Mouse (Mus musculus): ENCODE measurements around the gene Hells. TPM values are rescaled to one million over a fixed set of nuclear protein-coding genes. Genes with fewer than 3 reads are reported as not detected.

Hells gene
- polyA plus RNA-seq, 1 experiment from 2014 or later: 64.5 TPM

- peaks cover 24% of the 10 kb centered on the region for H3K36me3 ChIP-seq (ENCODE audit: insufficient read depth)
- H3K4me3 ChIP-seq (ENCODE audit: low read depth, low read length): no peak overlapping the region
- H3K27ac ChIP-seq (ENCODE audit: low read depth): no peak overlapping the region
- ATAC-seq (ENCODE audit: insufficient read depth) (peak; percentile 26; the same call in 1 of the 2 replicates), DNase-seq (no peak)
- H3K9ac ChIP-seq: no peak overlapping the region
- H3K9me3 ChIP-seq (ENCODE audit: low read depth, low read length): no peaks in the 10 kb centered on the region
- H3K4me1 ChIP-seq (ENCODE audit: insufficient read depth): no peaks in the 10 kb centered on the region
- no peak overlapping the region for H3K4me2 ChIP-seq
- 67% methylated on average over 5 of the region's 5 CpGs for WGBS
- no peak for TF ChIP-seq CTCF (IDR thresholded peaks at IDR 0.05; ENCODE audit: low read depth)
- no peaks in the 10 kb centered on the region for H3K27me3 ChIP-seq (ENCODE audit: insufficient read depth, low read length)
Observed at GRCm38 (mm10) chr19:38972581-38972980, 41.9 kb downstream of the Hells start.

- DNase-seq (peak; percentile 51), ATAC-seq (ENCODE audit: insufficient read depth) (peak; percentile 61; the same call in 1 of the 2 replicates)
- H3K4me3 ChIP-seq (ENCODE audit: low read depth, low read length): no peak overlapping the region
- peaks cover 20% of the 10 kb centered on the region for H3K36me3 ChIP-seq (ENCODE audit: insufficient read depth)
- no peak overlapping the region for H3K9ac ChIP-seq
- no peaks in the 10 kb centered on the region for H3K4me1 ChIP-seq (ENCODE audit: insufficient read depth)
- TF ChIP-seq CTCF (IDR thresholded peaks at IDR 0.05; ENCODE audit: low read depth): no peak
- H3K27ac ChIP-seq (ENCODE audit: low read depth): no peak overlapping the region
- whole genome bisulfite sequencing: 47% methylated on average over 7 of the region's 7 CpGs
- no peaks in the 10 kb centered on the region for H3K27me3 ChIP-seq (ENCODE audit: insufficient read depth, low read length)
- H3K9me3 ChIP-seq (ENCODE audit: low read depth, low read length): no peaks in the 10 kb centered on the region
- H3K4me2 ChIP-seq: no peak overlapping the region
Observed at GRCm38 (mm10) chr19:38973666-38974065, 43.0 kb downstream of the Hells start.

GRCm38 (mm10) chr19:38976269-38976668 is 45.6 kb downstream of the Hells start:
- Histone ChIP-seq H3K4me1 (ENCODE audit: insufficient read depth) (no peaks in the 10 kb centered on the region), H3K4me2 (no peak overlapping the region), H3K27ac (ENCODE audit: low read depth) (no peak overlapping the region), H3K27me3 (ENCODE audit: insufficient read depth, low read length) (no peaks in the 10 kb centered on the region), H3K4me3 (ENCODE audit: low read depth, low read length) (no peak overlapping the region), H3K36me3 (ENCODE audit: insufficient read depth) (0 out of 2 replicates have a peak, but pooled peaks cover 4% of the 10 kb centered on the region), H3K9me3 (ENCODE audit: low read depth, low read length) (no peaks in the 10 kb centered on the region), H3K9ac (no peak overlapping the region)
- ATAC-seq (ENCODE audit: insufficient read depth): no peak
- no peak for DNase-seq
- no peak for TF ChIP-seq CTCF (IDR thresholded peaks at IDR 0.05; ENCODE audit: low read depth)

GRCm38 (mm10) chr19:38981966-38982365 is 51.3 kb downstream of the Hells start:
- H3K27ac ChIP-seq (ENCODE audit: low read depth): no peak overlapping the region
- TF ChIP-seq CTCF (IDR thresholded peaks at IDR 0.05; ENCODE audit: low read depth): peak; percentile 88
- H3K36me3 ChIP-seq (ENCODE audit: insufficient read depth): no peaks in the 10 kb centered on the region
- 2% methylated on average over 1 of the region's 1 CpGs for WGBS
- H3K4me3 ChIP-seq (ENCODE audit: low read depth, low read length): no peak overlapping the region
- H3K27me3 ChIP-seq (ENCODE audit: insufficient read depth, low read length): no peaks in the 10 kb centered on the region
- no peak for ATAC-seq (ENCODE audit: insufficient read depth)
- H3K4me2 ChIP-seq: no peak overlapping the region
- no peaks in the 10 kb centered on the region for H3K4me1 ChIP-seq (ENCODE audit: insufficient read depth)
- no peaks in the 10 kb centered on the region for H3K9me3 ChIP-seq (ENCODE audit: low read depth, low read length)
- H3K9ac ChIP-seq: no peak overlapping the region
- DNase-seq: peak; percentile 87

- H3K9me3 ChIP-seq (ENCODE audit: low read depth, low read length): 0 out of 2 replicates have a peak, but pooled peaks cover 3% of the 10 kb centered on the region
- 69% methylated on average over 4 of the region's 4 CpGs for WGBS
- ATAC-seq (ENCODE audit: insufficient read depth): no peak
- no peaks in the 10 kb centered on the region for H3K27me3 ChIP-seq (ENCODE audit: insufficient read depth, low read length)
- no peak for DNase-seq
- no peak overlapping the region for H3K4me2 ChIP-seq
- H3K9ac ChIP-seq: no peak overlapping the region
- no peak overlapping the region for H3K27ac ChIP-seq (ENCODE audit: low read depth)
- TF ChIP-seq CTCF (IDR thresholded peaks at IDR 0.05; ENCODE audit: low read depth): no peak
- H3K36me3 ChIP-seq (ENCODE audit: insufficient read depth): no peaks in the 10 kb centered on the region
- no peaks in the 10 kb centered on the region for H3K4me1 ChIP-seq (ENCODE audit: insufficient read depth)
- no peak overlapping the region for H3K4me3 ChIP-seq (ENCODE audit: low read depth, low read length)
Observed at GRCm38 (mm10) chr19:38998248-38998647, 67.5 kb downstream of the Hells start.

GRCm38 (mm10) chr19:38998676-38999075 is 68.0 kb downstream of the Hells start:
- H3K36me3 ChIP-seq (ENCODE audit: insufficient read depth): no peaks in the 10 kb centered on the region
- ATAC-seq (ENCODE audit: insufficient read depth): no peak
- no peak overlapping the region for H3K4me2 ChIP-seq
- no peaks in the 10 kb centered on the region for H3K27me3 ChIP-seq (ENCODE audit: insufficient read depth, low read length)
- no peak for DNase-seq
- TF ChIP-seq CTCF (IDR thresholded peaks at IDR 0.05; ENCODE audit: low read depth): no peak
- no peak overlapping the region for H3K4me3 ChIP-seq (ENCODE audit: low read depth, low read length)
- no peaks in the 10 kb centered on the region for H3K4me1 ChIP-seq (ENCODE audit: insufficient read depth)
- H3K27ac ChIP-seq (ENCODE audit: low read depth): no peak overlapping the region
- 63% methylated on average over 1 of the region's 1 CpGs for WGBS
- H3K9me3 ChIP-seq (ENCODE audit: low read depth, low read length): no peaks in the 10 kb centered on the region
- no peak overlapping the region for H3K9ac ChIP-seq

GRCm38 (mm10) chr19:39005132-39005531 is 74.4 kb downstream of the Hells start:
- no peak overlapping the region for H3K27ac ChIP-seq (ENCODE audit: low read depth)
- H3K36me3 ChIP-seq (ENCODE audit: insufficient read depth): no peaks in the 10 kb centered on the region
- no peaks in the 10 kb centered on the region for H3K9me3 ChIP-seq (ENCODE audit: low read depth, low read length)
- DNase-seq: no peak
- no peak for TF ChIP-seq CTCF (IDR thresholded peaks at IDR 0.05; ENCODE audit: low read depth)
- H3K4me3 ChIP-seq (ENCODE audit: low read depth, low read length): no peak overlapping the region
- no peak for ATAC-seq (ENCODE audit: insufficient read depth)
- no peaks in the 10 kb centered on the region for H3K27me3 ChIP-seq (ENCODE audit: insufficient read depth, low read length)
- no peak overlapping the region for H3K9ac ChIP-seq
- no peaks in the 10 kb centered on the region for H3K4me1 ChIP-seq (ENCODE audit: insufficient read depth)
- no peak overlapping the region for H3K4me2 ChIP-seq
- 94% methylated on average over 1 of the region's 1 CpGs for WGBS

GRCm38 (mm10) chr19:39006715-39007114 is 76.0 kb downstream of the Hells start, which contains the start of gene Cyp2c55:
TSS of gene Cyp2c55 (plus strand) at chr19:39007019.
- no peak for TF ChIP-seq CTCF (IDR thresholded peaks at IDR 0.05; ENCODE audit: low read depth)
- Histone ChIP-seq H3K27me3 (ENCODE audit: insufficient read depth, low read length) (no peaks in the 10 kb centered on the region), H3K36me3 (ENCODE audit: insufficient read depth) (no peaks in the 10 kb centered on the region), H3K9me3 (ENCODE audit: low read depth, low read length) (no peaks in the 10 kb centered on the region), H3K27ac (ENCODE audit: low read depth) (no peak within 1 kb of the TSS), H3K4me3 (ENCODE audit: low read depth, low read length) (no peak within 1 kb of the TSS), H3K9ac (no peak within 1 kb of the TSS), H3K4me1 (ENCODE audit: insufficient read depth) (no peaks in the 10 kb centered on the region), H3K4me2 (no peak within 1 kb of the TSS)
- ATAC-seq (ENCODE audit: insufficient read depth) (no peak), DNase-seq (no peak)

Small RNA genes within 50 kb of the gene (microRNA-seq; reads per million reads assigned to microRNA genes)
- not detected for gene Gm23800 (ENCODE audit: borderline number of aligned reads)

Other genes with a start within 250 kb of the Hells start
- gene Noc3l, start 111.7 kb upstream of the Hells start, polyA plus RNA-seq (2014; fragmentation: Nextera tagmentation; extraction: Ambion mirVana): 9.8 and 10.0 TPM in 2 replicates
- 3.8 and 4.4 TPM in 2 replicates for gene Tbc1d12, start 94.3 kb upstream of the Hells start, polyA plus RNA-seq (2014; fragmentation: Nextera tagmentation; extraction: Ambion mirVana)
- not detected in 2 replicates for gene Cyp2c55, start 76.1 kb downstream of the Hells start, polyA plus RNA-seq (2014; fragmentation: Nextera tagmentation; extraction: Ambion mirVana)
- not detected in 2 replicates for gene Cyp2c65, start 130.1 kb downstream of the Hells start, polyA plus RNA-seq (2014; fragmentation: Nextera tagmentation; extraction: Ambion mirVana)
- not detected in 2 replicates for gene Cyp2c66, start 183.0 kb downstream of the Hells start, polyA plus RNA-seq (2014; fragmentation: Nextera tagmentation; extraction: Ambion mirVana)